Mouse (Mus musculus): ENCODE data around the gene Fbxw9.

The Fbxw9 gene

DNA sequence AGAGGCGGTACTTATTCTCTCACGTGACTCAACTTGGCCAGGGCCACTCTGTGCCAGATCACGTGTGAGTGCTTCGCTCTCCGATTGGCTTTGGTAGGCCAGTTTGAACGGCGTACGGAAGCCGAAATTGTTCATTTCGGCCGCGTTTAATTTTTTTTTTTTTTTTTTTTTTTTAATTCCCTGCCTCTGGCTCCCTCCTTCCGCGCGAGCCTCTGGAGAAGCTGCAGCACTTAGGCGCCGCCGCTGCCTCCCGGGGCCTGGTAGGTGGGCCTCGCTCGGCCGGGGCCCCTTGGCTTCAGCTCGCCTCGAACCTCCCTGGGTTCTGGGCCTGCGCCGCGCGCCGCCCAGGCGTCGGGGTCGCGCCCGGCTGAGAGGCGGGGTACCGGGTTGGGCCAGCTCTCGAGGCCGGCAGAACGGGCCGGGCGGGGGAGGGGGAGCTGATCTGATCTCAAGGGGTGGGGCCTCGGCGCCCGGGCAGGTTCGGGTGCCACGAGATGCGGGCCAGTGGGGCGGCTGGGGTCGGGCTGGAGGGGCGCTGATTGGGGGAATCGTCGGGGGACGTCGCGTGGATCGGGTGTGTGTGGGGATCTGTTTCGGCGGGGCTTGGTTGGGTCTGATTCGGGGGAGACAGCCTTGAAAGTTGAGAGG is 23.0 kb upstream of the Fbxw9 start, which contains the start of gene Tnpo2:
Tnpo2 (plus strand) TSS at position 198 of the 648 bp plus-strand sequence.
- peak; percentile 89 for DNase-seq (ENCODE audit: extremely low spot score, low read depth, low spot score)

DNA sequence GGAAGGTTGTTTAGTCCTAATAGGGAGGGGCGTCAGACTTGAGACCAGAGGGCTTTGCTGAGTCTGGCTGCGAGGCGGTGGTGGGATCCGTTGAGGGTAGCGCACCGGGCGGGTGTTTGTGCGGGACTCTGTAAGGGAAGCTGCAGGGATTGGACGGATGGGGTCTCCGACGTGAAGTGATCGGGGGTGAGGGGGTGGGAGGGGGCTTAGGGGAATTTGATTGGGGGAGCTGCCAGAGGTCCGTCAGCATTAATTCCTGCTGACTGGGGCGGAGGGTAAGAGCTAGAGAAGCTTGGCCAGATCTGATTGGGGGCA is 22.5 kb upstream of the Fbxw9 start:
- DNase-seq (ENCODE audit: extremely low spot score, low read depth, low spot score): no peak

DNA sequence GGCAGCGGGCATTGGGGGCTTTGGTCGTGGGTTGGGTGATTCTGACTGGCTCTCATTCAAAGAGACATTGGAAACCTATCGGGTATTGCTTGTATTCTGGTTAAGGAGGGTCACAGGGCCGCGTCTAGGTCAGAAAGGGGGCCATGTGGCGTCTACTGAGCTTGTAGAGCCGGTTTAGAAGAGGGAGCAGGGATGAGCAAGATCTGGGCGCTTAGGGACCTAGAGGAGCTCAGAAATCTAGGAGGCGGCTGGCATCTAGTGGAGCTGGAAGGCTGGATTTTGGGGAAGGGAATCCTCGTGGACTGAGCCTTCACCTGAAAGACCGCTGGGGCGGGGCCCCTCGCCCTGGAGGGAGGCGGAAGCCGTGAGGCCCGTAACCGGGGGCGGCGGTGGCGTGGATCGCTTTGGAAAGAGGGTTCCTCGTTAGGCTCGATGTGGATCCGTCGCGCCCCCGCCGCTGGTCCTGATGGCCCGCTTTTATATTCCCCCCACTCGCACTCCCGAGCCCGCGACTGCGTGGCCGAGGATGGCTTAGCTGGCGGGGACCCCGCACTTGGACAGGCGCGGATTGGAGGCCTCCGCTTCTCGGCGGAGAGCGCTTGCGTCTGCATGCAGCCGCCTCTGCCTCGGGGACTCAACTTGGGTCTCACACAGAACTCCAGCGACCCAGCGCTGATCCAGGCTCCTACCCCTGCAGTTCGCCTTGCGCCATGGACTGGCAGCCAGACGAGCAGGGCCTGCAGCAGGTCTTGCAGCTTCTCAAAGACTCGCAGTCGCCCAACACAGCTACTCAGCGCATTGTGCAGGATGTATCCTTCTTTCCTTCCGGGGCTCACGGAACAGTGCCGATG is 21.9 kb upstream of the Fbxw9 start:
- no peak for DNase-seq (ENCODE audit: extremely low spot score, low read depth, low spot score)

DNA sequence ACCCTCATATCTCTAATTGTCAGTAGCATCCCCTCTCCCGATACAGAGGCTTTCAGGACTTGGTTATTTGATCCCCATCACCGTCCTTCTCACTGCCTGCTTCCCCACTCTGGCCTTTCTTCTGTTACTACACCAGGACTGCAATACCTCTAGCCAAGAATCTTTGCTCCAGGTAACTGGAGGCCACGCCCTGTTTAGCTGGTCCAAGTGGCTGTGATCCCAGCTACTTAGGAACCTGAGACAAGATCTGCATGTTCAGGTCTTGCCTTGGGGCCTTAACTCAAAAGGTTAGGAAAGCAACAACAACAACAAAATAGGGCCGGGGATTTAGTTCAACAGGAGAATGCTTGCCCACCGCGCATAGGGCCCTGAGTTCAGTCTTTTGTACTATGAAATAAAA is 16.2 kb upstream of the Fbxw9 start:
- DNase-seq (ENCODE audit: extremely low spot score, low read depth, low spot score): no peak

GRCm38 (mm10) chr8:85057367-85057766 is 2.5 kb upstream of the Fbxw9 start:
- DNase-seq (ENCODE audit: extremely low spot score, low read depth, low spot score): no peak

DNA sequence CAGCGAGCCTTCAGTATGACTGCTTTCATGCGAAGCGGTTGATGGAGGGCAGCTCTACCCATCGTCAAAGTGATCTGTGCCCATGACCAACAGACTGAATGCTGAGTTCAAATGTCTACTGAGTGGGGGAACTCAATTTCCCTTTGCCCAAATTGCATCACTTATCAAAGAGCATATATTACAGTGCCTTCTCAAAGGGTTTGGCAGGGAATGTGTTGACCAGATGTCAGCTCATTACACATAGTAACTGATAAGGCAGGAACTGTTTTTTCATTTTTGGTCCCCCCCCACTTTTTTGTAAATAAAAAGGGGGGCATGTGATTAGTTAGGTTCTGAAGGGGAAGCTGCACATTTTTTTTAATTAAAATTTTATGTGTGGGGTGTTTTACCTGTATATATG is 2.7 kb downstream of the Fbxw9 start:
- no peak for DNase-seq (ENCODE audit: extremely low spot score, low read depth, low spot score)

- DNase-seq (ENCODE audit: extremely low spot score, low read depth, low spot score): no peak
Observed at GRCm38 (mm10) chr8:85065213-85065612, 5.4 kb downstream of the Fbxw9 start.

GRCm38 (mm10) chr8:85067155-85067554 is 7.3 kb downstream of the Fbxw9 start:
- no peak for DNase-seq (ENCODE audit: extremely low spot score, low read depth, low spot score)

GRCm38 (mm10) chr8:85067982-85068381 is 8.1 kb downstream of the Fbxw9 start, which contains the start of gene Gm5741:
Gene Gm5741, minus strand, starts transcription at chr8:85067982.
- no peak for DNase-seq (ENCODE audit: extremely low spot score, low read depth, low spot score)

DNA sequence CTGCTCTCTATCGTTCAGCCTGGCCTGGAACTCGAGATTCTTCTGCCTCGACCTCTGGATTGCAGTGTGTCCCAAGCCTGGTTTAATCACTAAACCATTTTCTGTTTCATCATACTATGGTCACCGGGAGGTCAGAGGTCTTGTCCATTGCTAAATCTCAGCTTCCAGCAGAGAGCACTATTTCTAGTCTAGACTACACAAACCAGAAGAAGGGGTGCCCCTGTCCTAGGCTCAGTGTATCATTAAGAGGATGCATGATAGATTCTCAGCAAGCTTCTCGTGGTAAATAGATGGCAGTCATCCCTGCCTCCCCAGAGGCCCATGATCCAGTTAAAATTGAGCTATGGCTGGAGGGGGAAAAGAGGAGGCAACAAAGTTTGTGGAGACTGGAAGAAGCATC is 11.2 kb downstream of the Fbxw9 start:
- DNase-seq (ENCODE audit: extremely low spot score, low read depth, low spot score): no peak

GRCm38 (mm10) chr8:85071514-85072281 is 11.8 kb downstream of the Fbxw9 start, which contains the start of gene Dhps:
Gene Dhps, plus strand, starts transcription at chr8:85071757.
- no peak for DNase-seq (ENCODE audit: extremely low spot score, low read depth, low spot score)

DNA sequence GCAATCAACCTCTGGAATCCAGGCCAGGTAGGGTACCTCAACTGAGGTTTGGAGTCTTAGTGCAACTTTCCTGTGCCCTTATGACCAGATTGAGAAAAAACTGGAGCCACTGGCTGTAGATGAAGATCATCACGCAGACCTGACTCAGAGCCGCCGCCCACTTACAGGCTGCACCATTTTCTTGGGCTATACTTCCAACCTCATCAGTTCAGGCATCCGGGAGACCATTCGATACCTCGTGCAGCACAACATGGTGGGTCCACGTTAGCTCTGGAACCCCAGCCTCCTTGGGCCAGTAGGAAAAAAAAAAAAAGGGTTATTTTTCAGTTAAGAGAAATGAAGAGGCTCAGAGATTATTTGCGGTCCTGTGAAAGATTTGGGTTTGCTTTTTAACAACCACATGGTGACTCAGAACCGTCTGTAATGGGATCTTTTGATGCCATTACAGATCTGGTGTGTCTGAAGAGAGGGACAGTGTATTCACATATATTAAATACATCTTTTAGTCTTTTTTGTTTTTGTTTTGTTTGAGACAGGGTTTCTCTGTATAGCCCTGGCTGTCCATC is 12.6 kb downstream of the Fbxw9 start:
- no peak for DNase-seq (ENCODE audit: extremely low spot score, low read depth, low spot score)

- no peak for DNase-seq (ENCODE audit: extremely low spot score, low read depth, low spot score)
Observed at GRCm38 (mm10) chr8:85073041-85073612, 13.3 kb downstream of the Fbxw9 start.

- DNase-seq (ENCODE audit: extremely low spot score, low read depth, low spot score): no peak
Observed at GRCm38 (mm10) chr8:85074167-85074566, 14.3 kb downstream of the Fbxw9 start.

- DNase-seq (ENCODE audit: extremely low spot score, low read depth, low spot score): no peak
Observed at GRCm38 (mm10) chr8:85074617-85075016, 14.8 kb downstream of the Fbxw9 start.

GRCm38 (mm10) chr8:85076001-85076400 is 16.1 kb downstream of the Fbxw9 start:
- no peak for DNase-seq (ENCODE audit: extremely low spot score, low read depth, low spot score)

DNA sequence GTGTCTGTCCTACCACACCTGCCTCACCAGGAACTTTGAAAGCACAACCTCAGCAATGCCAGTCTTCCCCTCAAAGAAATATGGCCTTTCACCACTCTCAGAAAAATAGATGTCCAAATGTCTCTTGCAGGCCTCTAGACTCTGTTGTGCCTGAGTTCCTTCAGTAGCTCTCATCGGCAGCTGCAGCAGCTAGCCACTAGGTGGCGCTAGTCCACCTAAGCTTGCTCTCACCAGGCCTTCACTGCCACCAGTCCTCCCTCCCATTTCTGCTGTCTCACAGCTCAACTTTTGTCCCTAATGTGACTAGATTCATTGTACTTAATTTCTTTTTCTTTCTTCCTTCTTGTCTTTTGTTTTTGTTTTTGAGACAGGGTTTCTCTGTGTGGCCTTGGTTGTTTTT is 17.1 kb downstream of the Fbxw9 start:
- no peak for DNase-seq (ENCODE audit: extremely low spot score, low read depth, low spot score)

DNA sequence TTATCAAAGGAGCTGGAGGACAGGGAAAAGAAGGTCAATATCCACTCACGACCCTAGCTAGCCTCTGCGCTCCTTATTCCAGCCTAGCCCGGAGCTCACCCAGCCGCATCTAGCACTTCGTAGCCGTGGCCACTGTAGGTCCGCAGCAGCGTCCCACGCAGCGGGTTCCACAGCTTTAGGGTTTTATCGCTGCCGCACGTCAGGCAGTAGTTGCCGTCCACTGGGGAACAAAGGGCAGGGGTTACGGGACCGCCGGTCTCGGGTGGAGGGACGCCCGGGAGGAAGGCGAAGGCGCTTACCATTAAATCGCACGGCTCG is 20.3 kb downstream of the Fbxw9 start:
- no peak for DNase-seq (ENCODE audit: extremely low spot score, low read depth, low spot score)

DNA sequence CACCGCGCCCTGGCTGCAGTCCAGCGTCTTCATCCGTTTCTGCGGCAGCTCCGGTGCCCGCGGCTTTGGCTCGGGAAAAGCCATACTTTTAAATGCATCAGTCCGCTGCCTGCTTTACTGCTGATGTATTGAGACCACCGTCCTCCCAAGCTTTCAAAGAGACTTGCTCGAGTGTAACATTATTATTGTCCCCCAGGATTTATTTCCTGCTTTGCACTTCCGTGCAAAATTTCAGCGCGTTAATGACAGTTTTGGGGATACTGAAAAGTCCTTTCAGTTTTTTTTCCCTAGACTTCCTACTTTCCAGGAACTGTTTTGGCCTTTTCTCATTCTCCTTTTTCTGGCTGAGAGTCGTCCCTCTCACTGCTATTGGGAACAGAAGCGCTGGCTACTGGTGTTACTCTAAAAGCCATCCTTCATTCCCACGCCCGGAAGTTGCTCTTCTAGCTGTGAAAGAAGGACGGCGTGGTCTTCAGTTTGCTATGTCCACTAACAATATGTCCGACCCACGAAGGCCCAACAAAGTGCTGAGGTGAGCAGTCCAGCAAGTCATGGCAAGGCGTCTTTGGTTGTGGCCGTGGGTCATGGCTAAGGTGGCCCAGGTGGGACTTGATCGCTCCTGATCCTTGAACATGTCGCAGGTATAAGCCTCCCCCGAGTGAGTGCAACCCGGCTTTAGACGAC is 20.8 kb downstream of the Fbxw9 start, which contains the start of gene Wdr83os:
Wdr83os (plus strand) TSS at position 209 of the 684 bp plus-strand sequence.
- DNase-seq (ENCODE audit: extremely low spot score, low read depth, low spot score): peak; percentile 82

GRCm38 (mm10) chr8:85081216-85081555 is 21.3 kb downstream of the Fbxw9 start, which contains the start of gene Wdr83:
Gene Wdr83, minus strand, starts transcription at chr8:85081306.
- DNase-seq (ENCODE audit: extremely low spot score, low read depth, low spot score): no peak
